ENCODE assay signal across 7 mouse cellular contexts in the genomic region with DNA sequence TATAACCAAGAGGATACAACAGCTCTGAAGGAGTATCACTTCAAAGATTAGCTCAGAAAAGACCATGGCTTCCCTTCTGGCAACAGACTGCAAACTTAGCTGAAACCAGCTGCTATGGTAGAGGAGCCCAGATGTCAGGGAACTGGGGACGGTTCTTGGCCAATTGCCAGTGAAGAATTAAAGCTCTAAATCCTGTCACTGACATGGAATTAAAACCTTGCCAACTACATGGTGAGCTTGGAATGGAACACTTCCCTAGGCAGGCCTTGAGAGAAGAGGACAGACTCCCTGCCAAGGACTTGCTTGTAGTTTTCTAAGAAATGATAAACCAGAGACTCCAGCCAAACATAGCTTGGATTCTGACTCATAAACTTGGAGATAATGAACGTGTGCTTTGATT.
A peak's percentile ranks its signal among the peaks of the same experiment; 100 is the strongest.
DNase-seq lines count a peak whose midpoint lies in the region; ATAC-seq and TF ChIP-seq lines count a peak whose summit lies in the region.

No protein-coding gene starts in this region.

- H3K4me3 ChIP-seq in kidney, adult 2 months (ENCODE audit: insufficient read depth, low read depth, low read length): no peak overlapping the region
- H3K4me3 ChIP-seq in hindbrain, postnatal 0 days (ENCODE audit: low read length): no peak overlapping the region

- H3K4me2 ChIP-seq in hindbrain, postnatal 0 days (ENCODE audit: low read depth, low read length): no peak overlapping the region

- H3K9me3 ChIP-seq in hindbrain, postnatal 0 days (ENCODE audit: low read length): 0 out of 2 replicates have a peak, but pooled peaks cover 3% of the 10 kb centered on the region

- peak; percentile 19 for DNase-seq in kidney, postnatal 14 days
- DNase-seq in kidney, adult 2 months: no peak
- DNase-seq in brain, adult 2 months (ENCODE audit: low read depth, low spot score): peak; percentile 78
- peak; percentile 88 for DNase-seq in hindbrain, postnatal 0 days (ENCODE audit: low spot score)
- DNase-seq in lung, postnatal 4 days: peak; percentile 52 to 56
- DNase-seq in c-Kit-positive CD71-positive TER-119-positive erythroid progenitor cells, embryonic 14.5 days (ENCODE audit: low spot score): no peak
- DNase-seq in gastrocnemius, postnatal 36 days: no peak

- intact Hi-C loops in gastrocnemius, postnatal 36 days (cut with DNase I): no loop called here

- H3K27me3 ChIP-seq in kidney, adult 2 months (replicated peaks; ENCODE audit: control insufficient read depth, insufficient read depth, low read length): no peaks in the 10 kb centered on the region
- H3K27me3 ChIP-seq in hindbrain, postnatal 0 days (ENCODE audit: insufficient read depth, low read length): no peaks in the 10 kb centered on the region

- H3K27ac ChIP-seq in kidney, adult 2 months (ENCODE audit: insufficient read depth, low read depth, low read length): no peak overlapping the region
- H3K27ac ChIP-seq in hindbrain, postnatal 0 days: no peak overlapping the region

- peak; percentile 90 for ATAC-seq in hindbrain, postnatal 0 days

- no peak for TF ChIP-seq POLR2A in kidney, adult 2 months (IDR thresholded peaks at IDR 0.05; ENCODE audit: low read depth, low read length)

- TF ChIP-seq CTCF in kidney, adult 2 months (conservative IDR thresholded peaks at IDR 0.05; ENCODE audit: insufficient read depth, insufficient read length, low read depth, low read length): no peak
- no peak for TF ChIP-seq CTCF in hindbrain, postnatal 0 days (IDR thresholded peaks at IDR 0.05; ENCODE audit: low read depth)

- no peak overlapping the region for H3K9ac ChIP-seq in hindbrain, postnatal 0 days (replicated peaks; ENCODE audit: low read length)

- no peaks in the 10 kb centered on the region for H3K4me1 ChIP-seq in kidney, adult 2 months (ENCODE audit: control insufficient read depth, insufficient read depth, low read length)
- H3K4me1 ChIP-seq in hindbrain, postnatal 0 days (ENCODE audit: insufficient read depth, low read length): no peaks in the 10 kb centered on the region

- 23% methylated on average over 2 of the region's 2 CpGs for WGBS in kidney, adult 2 months
- 27% methylated on average over 2 of the region's 2 CpGs for WGBS in hindbrain, postnatal 0 days

- H3K36me3 ChIP-seq in kidney, adult 2 months (ENCODE audit: control insufficient read depth, insufficient read depth, low read length): no peaks in the 10 kb centered on the region
- H3K36me3 ChIP-seq in hindbrain, postnatal 0 days (ENCODE audit: insufficient read depth, low read length): no peaks in the 10 kb centered on the region

Comparison
In these comparisons a context has a peak if more than half of its experiments do, and no peak if none do; other contexts are left out.
1. DNase-seq: peak in kidney, postnatal 14 days (single experiment), brain, adult 2 months (single experiment), hindbrain, postnatal 0 days (single experiment) and lung, postnatal 4 days (2 of 2); none in kidney, adult 2 months (single experiment), c-Kit-positive CD71-positive TER-119-positive erythroid progenitor cells, embryonic 14.5 days (single experiment) and gastrocnemius, postnatal 36 days (0 of 2).